In genomic region chr14:60693122-60693536, GRCm38 (mm10) we compare ENCODE assay signal across 10 mouse cellular contexts. TPM values are rescaled to one million over a fixed set of nuclear protein-coding genes. Genes with fewer than 3 reads are reported as not detected.
DNase-seq lines count a peak whose midpoint lies in the region; ATAC-seq and TF ChIP-seq lines count a peak whose summit lies in the region.
"Had no signal": no experiment of that assay in that cellular context is flagged by ENCODE, and none has a peak within 500 bp of the region (broad histone marks: within the 10 kb centered on the region; RNA-seq: fewer than 3 reads in every experiment).

No protein-coding gene starts in this region.

- no peak overlapping the region for H3K27ac ChIP-seq in heart, embryonic 13.5 days (replicated peaks)
- H3K27ac ChIP-seq in intestine, embryonic 14.5 days (ENCODE audit: low read depth) = no peak overlapping the region
- H3K27ac ChIP-seq in thymus, adult 2 months (ENCODE audit: control insufficient read depth, insufficient read depth, low read length) = no peak overlapping the region
- H3K27ac ChIP-seq: heart, embryonic 15.5 days had no signal

- no peaks in the 10 kb centered on the region for H3K9me3 ChIP-seq in heart, embryonic 13.5 days
- no peaks in the 10 kb centered on the region for H3K9me3 ChIP-seq in intestine, embryonic 14.5 days (ENCODE audit: control insufficient read depth, low read length)
- H3K9me3 ChIP-seq: heart, embryonic 15.5 days had no signal

- no peak for ATAC-seq in heart, embryonic 13.5 days (ENCODE audit: extremely low read depth, insufficient number of reproducible peaks, low FRiP score, low TSS enrichment)
- no peak for ATAC-seq in intestine, embryonic 14.5 days (replicated peaks; ENCODE audit: low FRiP score, low TSS enrichment, low read depth)

- no peaks in the 10 kb centered on the region for H3K36me3 ChIP-seq in heart, embryonic 13.5 days
- H3K36me3 ChIP-seq in intestine, embryonic 14.5 days (ENCODE audit: control insufficient read depth, insufficient read depth, low read length) = 0 out of 2 replicates have a peak, but pooled peaks cover 6% of the 10 kb centered on the region
- H3K36me3 ChIP-seq in thymus, adult 2 months (ENCODE audit: control insufficient read depth, insufficient read depth, low read length) = no peaks in the 10 kb centered on the region
- H3K36me3 ChIP-seq: heart, embryonic 15.5 days had no signal

- WGBS in heart, embryonic 13.5 days = 55% methylated on average over 11 of the region's 11 CpGs
- 36% methylated on average over 11 of the region's 11 CpGs for WGBS in lung, adult 2 months
- WGBS in intestine, embryonic 14.5 days = 34% methylated on average over 11 of the region's 11 CpGs
- 55% methylated on average over 11 of the region's 11 CpGs for WGBS in thymus, adult 2 months

- no peak for DNase-seq in heart, postnatal 25 days (ENCODE audit: low spot score)
- DNase-seq in lung, postnatal 10 days = peak; percentile 28
- no peak for DNase-seq in lung, adult 2 months
- DNase-seq in intestine, embryonic 14.5 days (ENCODE audit: low spot score) = no peak
- peak; percentile 68 to 82 for DNase-seq in right cerebral cortex, postnatal 36 days (ENCODE audit: low spot score in 2 of 2)
- DNase-seq in urinary bladder, postnatal 4 days (ENCODE audit: low spot score in 2 of 2) = no peak
- DNase-seq in thymus, adult 2 months = no peak
- DNase-seq: liver had no signal

- intact Hi-C loops in heart, postnatal 25 days (cut with DNase I) = loop anchor here (1.0 kb wide), 1 partner anchor 168 kb away; no protein-coding TSS in a partner anchor

- peaks cover 9% of the 10 kb centered on the region for H3K4me1 ChIP-seq in heart, embryonic 13.5 days
- no peaks in the 10 kb centered on the region for H3K4me1 ChIP-seq in lung, adult 2 months (ENCODE audit: control insufficient read depth, insufficient read depth, low read length)
- H3K4me1 ChIP-seq in intestine, embryonic 14.5 days (replicated peaks; ENCODE audit: control insufficient read depth, insufficient read depth, low read length) = 0 out of 2 replicates have a peak, but pooled peaks cover 7% of the 10 kb centered on the region
- no peaks in the 10 kb centered on the region for H3K4me1 ChIP-seq in thymus, adult 2 months (replicated peaks; ENCODE audit: control insufficient read depth, insufficient read depth, low read length)
- H3K4me1 ChIP-seq: heart, embryonic 15.5 days had no signal

- 0 out of 2 replicates have a peak overlapping the region, but pooled peaks have one; percentile 7 for H3K9ac ChIP-seq in heart, embryonic 13.5 days
- no peak overlapping the region for H3K9ac ChIP-seq in intestine, embryonic 14.5 days (ENCODE audit: low read length)
- H3K9ac ChIP-seq: heart, embryonic 15.5 days had no signal

- TF ChIP-seq CTCF in lung, adult 2 months (IDR thresholded peaks at IDR 0.05; ENCODE audit: insufficient read depth, low read length) = no peak
- no peak for TF ChIP-seq CTCF in thymus, adult 2 months (IDR thresholded peaks at IDR 0.05; ENCODE audit: borderline replicate concordance, control insufficient read depth, extremely low read depth, insufficient read depth, low read length, poor library complexity)

- no peak overlapping the region for H3K4me3 ChIP-seq in heart, embryonic 13.5 days
- H3K4me3 ChIP-seq in lung, adult 2 months (replicated peaks; ENCODE audit: extremely low read depth, low read depth, low read length) = no peak overlapping the region
- H3K4me3 ChIP-seq in intestine, embryonic 14.5 days (ENCODE audit: low read depth, low read length) = no peak overlapping the region
- H3K4me3 ChIP-seq in thymus, adult 2 months (ENCODE audit: control insufficient read depth, insufficient read depth, low read length) = no peak overlapping the region
- H3K4me3 ChIP-seq: heart, embryonic 15.5 days had no signal

- no peak for TF ChIP-seq POLR2A in lung, adult 2 months (IDR thresholded peaks at IDR 0.05; ENCODE audit: borderline replicate concordance, extremely low read depth, low read depth, low read length)
- TF ChIP-seq POLR2A in thymus, adult 2 months (IDR thresholded peaks at IDR 0.05; ENCODE audit: control insufficient read depth, extremely low read depth, insufficient read depth, low read length, poor library complexity) = no peak

- H3K27me3 ChIP-seq in heart, embryonic 13.5 days (replicated peaks) = peaks cover 8% of the 10 kb centered on the region; the same call in 1 of the 2 replicates
- H3K27me3 ChIP-seq in intestine, embryonic 14.5 days (replicated peaks; ENCODE audit: control insufficient read depth, insufficient read depth, low read length) = no peaks in the 10 kb centered on the region
- H3K27me3 ChIP-seq in thymus, adult 2 months (ENCODE audit: control insufficient read depth, insufficient read depth, low read length) = no peaks in the 10 kb centered on the region

- peak overlapping the region; percentile 13; the same call in 1 of the 2 replicates for H3K4me2 ChIP-seq in heart, embryonic 13.5 days
- H3K4me2 ChIP-seq in intestine, embryonic 14.5 days (ENCODE audit: low read length) = peak overlapping the region; percentile 1; the same call in 1 of the 2 replicates
- H3K4me2 ChIP-seq: heart, embryonic 15.5 days had no signal

RNA-seq across cellular contexts. Expression of gene Spata13, which starts 59.3 kb away (rescaled TPM):
- 13.4 and 14.9 TPM in 2 replicates for polyA plus RNA-seq in heart, embryonic 13.5 days (2015; fragmentation: Nextera tagmentation; extraction: Ambion mirVana)
- total RNA-seq in heart, postnatal 25 days (2021) = 10 to 100 TPM; 17.3 to 18.2 TPM
- 20.3 and 20.8 TPM in 2 replicates for polyA plus RNA-seq in lung, adult 2 months (2012; rRNA removed)
- 23.1 and 26.9 TPM in 2 replicates for polyA plus RNA-seq in intestine, embryonic 14.5 days (2014; fragmentation: Nextera tagmentation; extraction: Ambion mirVana)
- 80.6 and 99.6 TPM in 2 replicates for polyA plus RNA-seq in thymus, adult 2 months (2012; rRNA removed)

Comparison
In these comparisons a context has a peak if more than half of its experiments do, and no peak if none do; other contexts are left out.
1. DNase-seq: peak in lung, postnatal 10 days (single experiment) and right cerebral cortex, postnatal 36 days (2 of 2); none in heart, postnatal 25 days (single experiment), lung, adult 2 months (single experiment), intestine, embryonic 14.5 days (single experiment), urinary bladder, postnatal 4 days (0 of 2) and thymus, adult 2 months (single experiment).